Mouse (Mus musculus) thymus, postnatal 14 days (tissue): Measurements from ENCODE around the gene Purb.
A peak's percentile ranks its signal among the peaks of the same experiment; 100 is the strongest.
"Not testable (repeated sequence)": the region's sequence is repeated elsewhere in the genome, so short reads cannot be mapped to it uniquely, and the experiment has no call there.

Source experiments
- DNase-seq: peaks from one replicate; pipeline ENCODE4 v3.0.0; 2021

Gene Purb

GRCm38 (mm10) chr11:6443727-6444076, 32.0 kb downstream of the Purb start:
- DNase-seq, result no peak

DNA sequence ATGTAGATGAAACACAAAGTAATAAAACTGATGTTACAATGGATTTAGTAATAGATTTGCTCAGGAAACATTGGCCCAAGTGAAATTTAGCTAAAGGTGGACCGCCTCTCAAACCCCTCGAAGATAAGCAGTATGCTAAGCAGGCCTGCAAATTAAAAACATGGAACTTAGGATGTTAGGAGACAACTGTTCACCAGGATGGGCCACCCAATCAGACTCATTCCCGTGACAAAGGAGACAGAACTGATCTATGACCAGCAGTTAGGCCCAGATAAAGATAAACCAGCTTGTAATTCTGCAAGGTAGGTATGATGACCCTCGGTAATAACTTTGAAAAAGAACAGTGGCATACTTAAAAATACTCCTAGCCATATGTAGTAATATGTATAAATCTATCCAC, 32.6 kb downstream of the Purb start:
- no peak for DNase-seq

GRCm38 (mm10) chr11:6442566-6442965, 33.2 kb downstream of the Purb start:
- DNase-seq, result no peak

- DNase-seq, result no peak
Observed at GRCm38 (mm10) chr11:6440171-6440570, 35.5 kb downstream of the Purb start.

DNA sequence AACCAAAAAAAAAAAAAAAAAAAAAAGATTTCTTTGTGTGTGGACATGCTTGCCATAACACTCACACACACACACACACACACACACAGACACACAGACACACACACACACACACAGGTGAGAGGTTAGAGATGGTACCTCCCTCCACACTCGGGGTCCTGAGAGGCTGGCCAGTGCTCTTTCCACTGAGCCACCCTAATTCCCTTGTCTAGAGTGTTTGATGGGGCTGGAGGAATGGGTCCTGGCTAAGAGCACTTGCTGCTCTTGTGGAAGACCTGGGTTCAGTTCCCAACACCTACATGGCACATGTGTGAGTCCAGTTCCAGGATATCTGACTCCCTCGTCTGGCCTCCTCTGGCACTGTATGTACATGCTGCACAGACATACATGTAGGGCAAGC, 38.0 kb downstream of the Purb start:
- no peak for DNase-seq

DNA sequence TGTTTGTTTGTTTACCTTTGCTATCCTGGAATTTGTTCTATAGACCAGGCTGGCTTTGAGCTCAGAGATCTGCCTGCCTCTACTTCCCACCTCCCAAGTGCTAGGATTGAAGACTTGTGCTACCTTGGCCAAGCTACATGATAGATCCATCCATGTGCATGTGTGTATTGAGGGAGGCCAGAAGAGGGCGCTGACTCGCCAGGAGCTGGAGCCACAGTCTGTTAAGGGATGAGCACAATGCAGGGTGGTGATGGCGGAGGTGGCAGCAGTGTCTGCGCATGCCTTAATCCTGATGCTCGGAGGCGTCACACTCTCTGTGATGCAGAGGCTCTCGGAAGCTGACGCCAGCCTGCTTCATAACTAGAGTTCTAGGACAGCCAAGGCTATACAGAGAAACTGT, 39.3 kb downstream of the Purb start:
- peak; percentile 75 for DNase-seq

DNA sequence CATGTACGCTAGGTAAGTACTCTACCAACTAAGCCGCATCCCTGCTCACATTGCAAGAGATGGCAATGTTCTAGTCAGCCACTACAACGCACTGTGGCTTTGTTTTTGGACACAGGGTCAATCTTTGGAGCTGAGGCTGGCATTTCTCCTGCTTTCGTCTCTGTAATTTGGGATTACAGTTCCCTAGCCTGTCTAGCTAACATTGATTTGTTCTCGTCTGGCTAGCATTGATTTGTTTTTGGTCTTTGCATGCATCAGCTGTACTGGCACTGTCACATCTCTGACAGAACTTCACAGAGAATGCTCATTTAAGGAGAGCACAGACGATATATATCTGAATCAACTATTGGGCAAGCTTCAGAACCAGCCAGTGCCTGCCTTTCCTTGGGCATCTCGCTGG, 45.5 kb downstream of the Purb start:
- DNase-seq, result no peak

DNA sequence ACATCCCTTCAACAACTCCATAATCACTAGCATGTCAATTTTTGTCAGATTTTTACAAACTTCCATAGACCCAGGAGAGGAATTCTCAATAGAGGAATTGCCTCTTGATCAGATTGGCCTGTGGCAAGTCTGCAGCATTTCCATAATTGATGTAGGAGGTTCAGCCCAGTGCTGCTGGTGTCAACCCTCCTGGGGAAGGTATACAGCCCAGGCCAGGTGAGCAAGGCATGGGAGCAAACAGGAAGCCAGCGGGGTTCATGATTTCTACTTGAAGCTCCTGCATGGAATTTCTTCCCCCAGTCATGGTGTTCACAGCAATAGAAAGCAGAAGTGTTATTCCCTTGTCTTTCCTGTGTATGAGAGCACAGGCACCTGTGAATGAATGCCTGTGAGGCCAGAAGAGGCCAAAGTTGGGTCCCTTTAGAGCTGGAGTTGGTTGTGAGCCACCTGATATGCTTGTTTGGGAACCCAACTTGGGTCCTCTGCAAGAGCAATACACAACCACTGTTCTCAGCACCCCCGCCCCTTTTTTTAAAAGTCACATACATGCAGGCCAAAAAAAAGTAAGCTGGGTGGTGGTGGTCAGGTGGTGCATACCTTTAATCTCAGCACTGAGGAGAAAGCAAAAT, 54.9 kb downstream of the Purb start:
- DNase-seq, result no peak

GRCm38 (mm10) chr11:6420283-6420703, 55.4 kb downstream of the Purb start:
- no peak for DNase-seq

DNA sequence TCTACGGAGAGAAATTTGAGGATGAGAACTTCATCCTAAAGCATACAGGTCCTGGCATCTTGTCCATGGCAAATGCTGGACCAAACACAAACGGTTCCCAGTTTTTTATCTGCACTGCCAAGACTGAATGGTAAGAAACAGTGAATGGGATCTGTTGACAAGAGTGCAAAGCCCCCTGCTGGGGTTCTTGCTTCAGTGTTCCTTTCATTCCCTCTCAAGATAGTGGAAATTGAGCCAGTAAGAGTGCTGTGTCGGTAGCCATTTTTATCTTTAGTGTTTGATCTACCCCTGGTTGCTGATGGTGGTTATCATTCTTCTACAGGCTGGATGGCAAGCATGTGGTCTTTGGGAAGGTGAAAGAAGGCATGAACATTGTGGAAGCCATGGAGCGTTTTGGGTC, 56.6 kb downstream of the Purb start:
- not testable (repeated sequence) for DNase-seq

- no peak for DNase-seq
Observed at GRCm38 (mm10) chr11:6418751-6419150, 57.0 kb downstream of the Purb start.
